Mouse (Mus musculus) mouse trophoblast stem cell (cell line): Measurements from ENCODE around the gene Gm5916.

Experiments used
- in situ Hi-C, 2 experiments: fragments of 300-500 bp; cut with MseI, MboI; formaldehyde crosslinking; loops; 2 replicates in 1 of 2; 3 replicates in 1 of 2; pipeline ENCODE4 v1.15.1; 2025

Gm5916 gene

DNA sequence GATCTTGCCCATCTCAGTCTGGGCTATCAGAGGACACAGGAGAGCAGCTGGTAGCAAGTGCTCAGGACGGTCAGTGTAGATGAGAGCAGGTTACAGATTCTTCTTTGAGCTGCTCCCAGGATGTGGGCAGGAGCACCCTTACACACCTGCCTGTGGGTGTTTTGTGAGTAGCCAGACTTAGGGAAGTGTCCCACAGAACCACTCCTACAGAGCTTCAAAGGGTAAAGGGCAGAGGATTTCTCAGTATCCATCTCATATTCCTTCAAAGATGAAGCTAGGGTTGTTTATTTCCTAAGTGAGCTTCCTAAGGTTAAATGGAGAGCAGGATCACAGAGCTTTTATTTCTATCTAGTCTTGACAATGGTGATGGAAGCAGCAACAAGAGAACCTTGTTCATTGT, at the start of gene Gm5916:
TSS of gene Gm5916 (minus strand) at position 101 of the 400 bp plus-strand sequence.
- in situ Hi-C loops, result loop anchor here in 1 of 2 experiments (5.0 kb wide), 1 partner anchor 286 kb away; the partner anchor contains the start of gene 9230110F15Rik
